Mouse (Mus musculus) ES-CJ7 (cell line): Measurements from ENCODE around the gene Prdm1.

Source experiments
- DNase-seq: peaks from one replicate; pipeline ENCODE4 v3.0.0; 2011; ENCODE audit warnings: low read depth, low spot score

The Prdm1 gene

DNA sequence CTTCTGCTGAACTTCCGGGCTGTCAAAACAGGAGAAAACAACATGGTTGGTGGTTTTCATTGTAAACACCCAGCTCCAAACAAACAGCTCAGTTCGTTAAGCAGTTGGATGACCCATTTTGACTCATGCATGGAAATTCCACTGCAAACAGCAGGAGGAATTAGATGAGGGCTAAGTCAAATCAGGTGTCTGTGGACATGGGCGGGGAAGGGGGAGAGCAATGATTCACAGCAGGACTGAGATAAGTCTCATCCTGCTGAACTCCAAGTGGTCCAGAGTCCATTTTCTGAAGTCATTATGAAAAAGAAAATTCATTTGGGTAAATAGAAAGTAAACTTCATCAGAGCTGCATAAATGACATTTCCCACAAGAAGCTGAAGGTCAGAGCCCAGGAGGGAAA is 108.1 kb downstream of the Prdm1 start:
- no peak for DNase-seq

DNA sequence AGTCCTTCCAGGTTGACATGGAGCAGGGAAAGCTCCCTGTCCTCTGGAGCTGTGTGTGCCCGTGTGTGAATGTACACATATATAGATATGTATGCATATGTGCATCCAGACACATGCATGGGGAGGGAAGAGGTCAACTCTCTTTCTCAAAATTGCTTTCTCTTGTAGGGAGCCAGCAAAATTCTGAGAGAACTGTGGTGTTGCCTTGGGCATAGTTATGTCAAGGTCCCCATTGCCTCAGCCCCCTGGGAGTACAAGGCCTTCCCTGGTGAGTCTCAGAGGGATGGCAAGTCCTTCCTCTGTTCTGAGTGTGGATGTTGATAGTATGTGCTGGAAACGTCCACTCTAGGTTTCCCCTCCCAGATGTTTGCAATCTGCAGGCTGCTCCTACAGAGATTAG is 109.4 kb downstream of the Prdm1 start:
- DNase-seq: no peak

DNA sequence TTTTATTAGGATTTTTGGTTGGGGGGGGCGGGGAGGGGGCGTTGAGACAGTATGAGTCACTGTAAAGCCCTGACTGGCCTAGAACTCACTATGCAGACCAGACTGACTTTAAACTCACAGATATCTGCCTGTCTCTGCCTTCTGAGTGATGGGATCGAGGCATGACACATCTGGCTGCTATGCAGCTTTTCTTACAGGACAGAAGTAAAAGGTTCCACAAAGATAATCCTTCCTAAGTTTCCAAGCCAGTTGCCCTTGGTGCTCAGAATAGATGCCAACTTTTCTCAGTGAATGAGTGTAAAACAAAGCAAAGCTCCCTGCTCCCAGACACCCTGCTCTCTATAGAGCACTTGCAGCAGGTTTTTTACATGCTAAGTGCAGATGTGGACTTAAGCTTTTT is 112.7 kb downstream of the Prdm1 start:
- DNase-seq: no peak

DNA sequence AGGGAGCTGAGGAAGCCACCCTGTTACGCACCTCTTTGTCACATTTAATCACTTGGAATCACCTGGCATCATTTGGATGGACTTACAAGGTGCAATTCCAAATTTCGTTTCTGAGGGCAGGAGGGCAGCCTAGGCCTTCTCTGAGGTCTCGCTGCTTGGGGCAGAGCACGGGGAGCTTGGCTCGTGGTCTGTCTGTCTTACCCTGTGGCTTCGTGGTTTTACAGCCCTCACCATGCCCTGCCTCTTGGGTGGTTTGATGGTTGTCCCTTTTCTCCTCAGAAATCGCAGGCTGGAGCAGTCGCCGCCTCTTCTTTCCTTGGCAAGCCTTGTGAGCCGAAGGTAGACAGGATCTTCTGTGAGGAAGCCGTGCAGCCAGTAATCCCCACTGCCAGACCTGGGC is 118.3 kb downstream of the Prdm1 start:
- DNase-seq: no peak

DNA sequence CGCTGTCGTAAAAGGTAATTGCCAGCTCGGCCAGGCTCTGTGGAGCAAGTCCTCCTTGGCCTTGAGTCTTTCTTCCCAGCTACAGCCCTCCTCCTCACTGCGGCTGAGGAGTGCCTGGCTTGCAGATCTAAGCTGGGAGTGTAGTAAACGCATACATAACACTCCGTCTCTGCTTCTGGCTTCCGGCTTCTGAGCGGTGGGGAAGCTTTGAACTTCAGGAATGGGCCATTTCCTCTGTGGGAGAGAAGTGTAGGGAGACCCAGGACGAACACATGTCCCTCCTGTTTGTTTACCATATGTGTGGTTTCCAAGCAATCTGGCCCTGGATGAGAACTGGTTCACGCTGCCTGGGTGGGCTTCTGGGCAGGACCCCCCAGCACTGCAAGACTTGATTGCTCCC is 119.2 kb downstream of the Prdm1 start:
- peak; percentile 82 for DNase-seq

DNA sequence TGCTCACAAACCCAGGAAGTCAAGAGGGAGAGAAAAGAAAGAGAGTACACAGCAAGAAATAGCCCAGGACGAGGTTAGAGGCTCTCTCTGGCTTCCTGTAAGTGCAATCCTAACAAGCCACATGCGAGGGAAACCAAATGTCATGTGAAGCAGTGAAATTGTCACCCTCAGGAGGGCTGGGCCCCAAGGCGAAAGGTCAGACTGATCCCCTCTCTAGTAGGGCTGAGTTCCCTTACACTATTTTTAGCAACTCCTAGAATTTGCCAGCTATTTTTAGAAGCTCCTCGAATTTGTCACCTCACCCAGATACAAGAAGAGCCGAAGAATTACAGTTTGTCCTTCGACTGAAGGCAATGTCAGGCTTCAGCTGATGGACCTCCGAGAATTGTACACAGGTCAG is 124.9 kb downstream of the Prdm1 start:
- no peak for DNase-seq

DNA sequence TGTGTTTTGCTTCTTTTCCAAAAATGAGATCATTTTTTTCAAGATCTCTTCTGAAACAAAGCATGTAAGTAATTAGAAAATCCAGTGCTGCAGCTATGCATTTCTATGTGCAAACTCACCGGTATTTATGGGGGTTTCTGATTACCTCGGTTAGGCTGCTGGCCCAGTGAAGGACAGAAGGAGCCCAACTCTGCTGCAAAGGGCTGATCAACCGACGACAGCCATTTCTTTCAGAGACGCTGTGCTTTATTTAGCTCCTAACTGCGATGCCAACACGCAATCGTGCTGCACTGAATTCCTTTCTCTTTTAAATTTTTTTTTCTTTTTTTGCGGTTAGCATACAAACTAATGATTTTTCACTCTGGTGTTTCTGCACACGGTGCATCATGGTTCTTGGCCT is 126.7 kb downstream of the Prdm1 start:
- no peak for DNase-seq

DNA sequence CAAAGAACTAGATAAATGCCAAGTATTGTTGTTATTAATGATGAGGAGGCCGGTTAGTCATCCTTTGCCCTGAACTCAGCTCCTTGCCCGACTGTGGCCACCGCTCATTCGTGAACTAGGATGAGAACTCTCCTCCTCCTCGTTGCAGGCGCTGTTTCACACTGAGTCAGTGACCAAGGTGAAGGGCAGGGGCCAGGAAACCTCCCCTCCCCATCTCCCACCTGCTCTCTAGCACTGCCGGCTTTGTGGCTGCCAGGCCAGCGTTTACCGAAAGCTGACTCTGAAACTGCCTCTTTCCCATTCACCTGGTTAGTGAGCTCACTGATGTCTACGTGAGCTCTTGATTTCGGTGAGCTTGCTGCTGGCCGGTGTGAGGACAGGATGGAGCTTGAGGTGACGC is 127.7 kb downstream of the Prdm1 start:
- DNase-seq: no peak

DNA sequence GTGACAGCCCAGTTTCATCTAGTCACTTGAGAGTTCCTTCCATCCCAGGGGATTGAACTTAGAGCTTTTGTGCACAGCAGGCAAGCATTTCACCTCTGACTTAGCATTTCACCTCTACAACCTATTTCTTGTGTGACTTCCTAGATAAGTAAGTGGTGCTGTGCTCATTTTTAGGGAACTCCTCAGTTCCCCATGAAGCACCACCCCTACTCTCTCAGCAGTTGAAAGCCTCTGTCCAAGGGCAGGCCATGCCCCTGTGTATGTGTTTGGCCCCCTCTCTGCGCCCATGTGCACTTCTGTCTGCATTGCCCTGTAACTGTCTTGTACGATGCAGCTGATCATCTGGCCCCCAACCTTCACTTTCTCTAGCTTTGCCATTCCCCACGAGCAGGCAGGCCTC is 128.2 kb downstream of the Prdm1 start:
- DNase-seq: no peak

DNA sequence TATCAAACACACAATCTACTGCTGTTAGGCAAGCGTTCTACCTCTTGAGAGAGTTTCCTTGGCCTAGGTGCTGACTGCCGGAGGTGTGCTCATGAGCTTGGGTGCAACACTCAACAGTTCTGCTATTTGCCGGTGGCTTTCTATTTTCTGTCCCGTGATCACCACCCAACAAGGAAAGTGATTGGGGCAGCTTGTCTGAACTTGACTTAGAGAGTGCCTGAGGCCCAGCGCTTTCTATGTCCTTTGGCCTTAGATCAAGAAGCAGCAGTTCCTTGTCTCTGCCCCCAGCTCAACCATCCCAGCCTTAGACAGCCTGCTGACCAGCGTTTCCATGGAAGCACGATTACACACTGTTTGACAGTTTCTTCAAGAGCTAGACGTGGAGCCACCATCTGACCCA is 135.4 kb downstream of the Prdm1 start:
- DNase-seq: peak; percentile 36

DNA sequence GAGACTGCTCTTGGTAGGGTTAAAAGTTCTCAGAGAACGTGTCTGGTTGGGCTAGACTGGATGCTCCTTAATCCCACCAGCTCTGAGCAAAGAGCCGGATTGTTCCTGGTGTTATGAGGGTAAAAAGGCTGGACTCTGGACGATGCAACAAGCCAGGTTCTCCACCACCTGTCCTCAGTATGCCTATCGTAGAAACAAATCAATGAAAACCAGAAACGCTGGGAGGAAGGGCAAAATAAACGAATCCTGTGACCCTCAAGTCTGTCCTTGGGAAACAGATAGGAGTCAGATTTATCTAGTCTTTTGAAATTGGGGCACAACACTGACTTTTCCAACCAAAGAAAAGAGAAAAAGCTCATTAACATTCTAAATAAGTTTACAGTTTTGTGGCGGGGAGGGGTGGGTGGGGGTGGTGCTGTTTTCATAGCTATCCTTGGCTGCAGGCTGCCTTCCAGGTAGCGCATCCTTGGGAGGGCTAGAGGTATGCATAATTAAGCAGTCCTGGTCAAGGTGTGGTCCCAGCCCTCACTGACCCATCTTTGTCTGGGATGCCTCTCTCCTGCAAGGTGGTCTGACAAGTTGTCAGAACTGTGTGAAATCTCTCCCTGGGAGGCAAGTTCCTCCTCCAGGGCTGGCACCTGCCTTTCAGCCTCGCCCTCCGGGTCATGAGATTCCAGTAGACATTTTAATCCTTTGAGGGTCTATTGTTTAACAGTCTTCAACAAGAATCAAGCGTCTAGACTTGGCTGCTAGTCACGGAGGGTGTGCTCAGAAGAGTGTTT is 136.6 kb downstream of the Prdm1 start:
- peak; percentile 98 for DNase-seq

DNA sequence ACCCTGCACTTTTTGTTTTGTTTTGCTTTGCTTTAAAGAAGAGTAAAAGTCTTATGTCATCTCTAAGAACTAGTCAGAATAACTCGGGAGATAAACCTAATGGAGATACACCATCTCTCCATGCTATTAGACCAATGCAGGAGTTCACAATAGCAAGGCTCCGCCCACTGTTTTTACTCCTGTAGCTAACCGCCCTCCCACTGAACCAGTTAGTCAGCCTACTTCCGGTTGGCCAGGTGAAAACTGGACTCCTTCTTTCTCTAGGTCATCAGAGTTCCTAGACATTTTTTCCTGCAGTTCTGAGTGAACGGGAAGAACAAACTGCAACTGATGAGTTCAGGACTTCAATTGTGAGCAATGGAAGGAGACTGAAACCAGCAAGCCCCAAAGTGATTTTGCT is 138.0 kb downstream of the Prdm1 start:
- DNase-seq: peak; percentile 85

DNA sequence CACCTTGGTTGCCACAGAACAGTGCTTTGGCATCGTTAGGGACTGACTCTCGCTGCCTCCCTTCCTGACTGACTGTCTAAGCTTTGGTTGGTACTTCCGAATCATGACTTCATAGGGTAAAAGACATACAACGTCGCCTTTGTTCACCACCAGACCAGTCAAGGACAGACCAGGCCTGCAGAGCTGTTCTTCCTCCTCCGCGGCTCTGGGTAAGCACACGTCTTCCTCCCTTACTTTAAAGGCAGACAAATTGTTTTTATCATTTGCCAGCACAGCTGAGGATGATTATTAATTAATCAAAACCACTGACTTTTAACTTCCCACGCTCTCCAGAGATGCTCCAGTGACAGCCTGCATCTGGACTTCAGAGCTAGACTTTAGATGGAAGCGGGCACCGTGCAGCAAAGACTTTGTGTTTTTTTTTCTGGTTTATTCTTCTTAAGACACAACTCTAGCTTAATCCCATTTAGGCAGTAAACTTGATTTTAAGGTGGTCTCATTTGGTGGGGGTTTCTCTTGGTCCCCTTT is 139.5 kb downstream of the Prdm1 start:
- no peak for DNase-seq
